20 mouse cellular contexts compared by ENCODE assay signal in genomic region chr6:78065737-78066136, GRCm38 (mm10).
DNase-seq lines count a peak whose midpoint lies in the region; ATAC-seq and TF ChIP-seq lines count a peak whose summit lies in the region.
"Had no signal": no experiment of that assay in that cellular context is flagged by ENCODE, and none has a peak within 500 bp of the region (broad histone marks: within the 10 kb centered on the region; RNA-seq: fewer than 3 reads in every experiment).

No protein-coding gene starts in this region.

- H3K36me3 ChIP-seq in forebrain, embryonic 13.5 days (ENCODE audit: poor library complexity, severe bottlenecking): no peaks in the 10 kb centered on the region
- no peaks in the 10 kb centered on the region for H3K36me3 ChIP-seq in forebrain, postnatal 0 days (ENCODE audit: insufficient read depth)
- no peaks in the 10 kb centered on the region for H3K36me3 ChIP-seq in midbrain, embryonic 11.5 days (ENCODE audit: control insufficient read depth, insufficient read depth, low read length)
- H3K36me3 ChIP-seq in midbrain, embryonic 16.5 days (ENCODE audit: control insufficient read depth, insufficient read depth, low read length): no peaks in the 10 kb centered on the region
- no peaks in the 10 kb centered on the region for H3K36me3 ChIP-seq in forebrain, embryonic 15.5 days
- H3K36me3 ChIP-seq: embryonic facial prominence, embryonic 13.5 days; heart, embryonic 10.5 days; heart, embryonic 15.5 days had no signal

- H3K9me3 ChIP-seq in forebrain, embryonic 13.5 days (replicated peaks): no peaks in the 10 kb centered on the region
- H3K9me3 ChIP-seq in forebrain, postnatal 0 days (ENCODE audit: low read length): no peaks in the 10 kb centered on the region
- H3K9me3 ChIP-seq in midbrain, embryonic 11.5 days (ENCODE audit: control insufficient read depth, low read length): no peaks in the 10 kb centered on the region
- H3K9me3 ChIP-seq in midbrain, embryonic 16.5 days (replicated peaks; ENCODE audit: control insufficient read depth, low read length, poor library complexity, severe bottlenecking): no peaks in the 10 kb centered on the region
- H3K9me3 ChIP-seq in forebrain, embryonic 15.5 days: no peaks in the 10 kb centered on the region
- H3K9me3 ChIP-seq: embryonic facial prominence, embryonic 13.5 days; heart, embryonic 10.5 days; heart, embryonic 15.5 days had no signal

- DNase-seq in forebrain, postnatal 0 days: no peak
- no peak for DNase-seq in midbrain, embryonic 11.5 days (ENCODE audit: low spot score, missing footprints)
- peak; percentile 11 for DNase-seq in brain, embryonic 14.5 days (ENCODE audit: low read depth)
- DNase-seq: adrenal gland, postnatal 14 days; cerebellum, adult 18-20 months; cerebellum, adult 9-11 months; cerebellum, postnatal 36 days; gastrocnemius, postnatal 10 days; heart, adult 18-20 months; heart, postnatal 14 days had no signal

- no peak for TF ChIP-seq POLR2A in brain, embryonic 14.5 days (IDR thresholded peaks at IDR 0.05; ENCODE audit: borderline replicate concordance, extremely low read depth, insufficient read depth, insufficient read length, poor library complexity, severe bottlenecking)

- no peak overlapping the region; the same call in 1 of the 2 replicates for H3K27ac ChIP-seq in forebrain, embryonic 13.5 days
- no peak overlapping the region for H3K27ac ChIP-seq in forebrain, postnatal 0 days (ENCODE audit: low read depth, low read length)
- H3K27ac ChIP-seq in midbrain, embryonic 11.5 days (ENCODE audit: low read depth, low read length): no peak overlapping the region
- H3K27ac ChIP-seq in midbrain, embryonic 16.5 days (ENCODE audit: low read length): no peak overlapping the region
- H3K27ac ChIP-seq in forebrain, embryonic 15.5 days (replicated peaks): no peak overlapping the region
- H3K27ac ChIP-seq: embryonic facial prominence, embryonic 13.5 days; heart, embryonic 10.5 days; heart, embryonic 15.5 days had no signal

- 50% methylated on average over 2 of the region's 2 CpGs for WGBS in forebrain, embryonic 13.5 days
- 36% methylated on average over 2 of the region's 2 CpGs for WGBS in forebrain, postnatal 0 days
- WGBS in midbrain, embryonic 11.5 days: 48% methylated on average over 2 of the region's 2 CpGs
- 39% methylated on average over 2 of the region's 2 CpGs for WGBS in midbrain, embryonic 16.5 days
- WGBS in forebrain, embryonic 15.5 days: 40% methylated on average over 2 of the region's 2 CpGs

- no peaks in the 10 kb centered on the region for H3K27me3 ChIP-seq in forebrain, embryonic 13.5 days
- no peaks in the 10 kb centered on the region for H3K27me3 ChIP-seq in forebrain, postnatal 0 days (ENCODE audit: insufficient read depth, low read length)
- H3K27me3 ChIP-seq in midbrain, embryonic 11.5 days (ENCODE audit: control insufficient read depth, insufficient read depth, low read length): no peaks in the 10 kb centered on the region
- no peaks in the 10 kb centered on the region for H3K27me3 ChIP-seq in midbrain, embryonic 16.5 days (ENCODE audit: control insufficient read depth, insufficient read depth, low read depth, low read length)
- no peaks in the 10 kb centered on the region for H3K27me3 ChIP-seq in forebrain, embryonic 15.5 days
- H3K27me3 ChIP-seq: CH12.LX; embryonic facial prominence, embryonic 13.5 days; heart, embryonic 15.5 days; Patski had no signal

- H3K4me2 ChIP-seq in forebrain, embryonic 13.5 days: no peak overlapping the region
- no peak overlapping the region for H3K4me2 ChIP-seq in forebrain, postnatal 0 days (ENCODE audit: low read depth)
- H3K4me2 ChIP-seq in midbrain, embryonic 11.5 days: no peak overlapping the region
- no peak overlapping the region for H3K4me2 ChIP-seq in midbrain, embryonic 16.5 days (ENCODE audit: low read length)
- no peak overlapping the region for H3K4me2 ChIP-seq in forebrain, embryonic 15.5 days (replicated peaks)
- H3K4me2 ChIP-seq: embryonic facial prominence, embryonic 13.5 days; heart, embryonic 15.5 days had no signal

- H3K4me3 ChIP-seq in forebrain, embryonic 13.5 days: no peak overlapping the region
- no peak overlapping the region for H3K4me3 ChIP-seq in forebrain, postnatal 0 days (ENCODE audit: low read depth, low read length)
- H3K4me3 ChIP-seq in midbrain, embryonic 11.5 days (ENCODE audit: low read depth, low read length): no peak overlapping the region
- no peak overlapping the region for H3K4me3 ChIP-seq in midbrain, embryonic 16.5 days (ENCODE audit: low read depth, low read length)
- H3K4me3 ChIP-seq in forebrain, embryonic 15.5 days: no peak overlapping the region
- H3K4me3 ChIP-seq: embryonic facial prominence, embryonic 13.5 days; heart, embryonic 10.5 days; heart, embryonic 15.5 days had no signal

- TF ChIP-seq CTCF in forebrain, postnatal 0 days (IDR thresholded peaks at IDR 0.05; ENCODE audit: low read depth): no peak
- no peak for TF ChIP-seq CTCF in brain, embryonic 14.5 days (IDR thresholded peaks at IDR 0.05; ENCODE audit: borderline replicate concordance, extremely low read depth, insufficient read depth, insufficient read length)

- H3K9ac ChIP-seq in forebrain, embryonic 13.5 days: no peak overlapping the region
- no peak overlapping the region for H3K9ac ChIP-seq in forebrain, postnatal 0 days
- H3K9ac ChIP-seq in midbrain, embryonic 11.5 days (ENCODE audit: low read length): no peak overlapping the region
- H3K9ac ChIP-seq in midbrain, embryonic 16.5 days (ENCODE audit: low read depth, low read length): no peak overlapping the region
- no peak overlapping the region for H3K9ac ChIP-seq in forebrain, embryonic 15.5 days (replicated peaks)
- H3K9ac ChIP-seq: embryonic facial prominence, embryonic 13.5 days; heart, embryonic 15.5 days had no signal

- ATAC-seq in forebrain, embryonic 13.5 days: 0 out of 2 replicates have a peak, but pooled peaks have one; percentile 33
- ATAC-seq in forebrain, postnatal 0 days: no peak
- peak; percentile 35; the same call in 1 of the 2 replicates for ATAC-seq in midbrain, embryonic 11.5 days (ENCODE audit: low FRiP score)
- ATAC-seq in midbrain, embryonic 16.5 days: no peak
- ATAC-seq in forebrain, embryonic 15.5 days (replicated peaks): 0 out of 2 replicates have a peak, but pooled peaks have one; percentile 46
- ATAC-seq: activated CD4-positive, CD25-positive, alpha-beta regulatory T cell, adult 4 months; intestine, embryonic 16.5 days; Patski had no signal

- peaks cover 11% of the 10 kb centered on the region for H3K4me1 ChIP-seq in forebrain, embryonic 13.5 days
- H3K4me1 ChIP-seq in forebrain, postnatal 0 days (ENCODE audit: insufficient read depth): no peaks in the 10 kb centered on the region
- no peaks in the 10 kb centered on the region for H3K4me1 ChIP-seq in midbrain, embryonic 11.5 days (ENCODE audit: control insufficient read depth, insufficient read depth, low read length)
- no peaks in the 10 kb centered on the region for H3K4me1 ChIP-seq in midbrain, embryonic 16.5 days (ENCODE audit: control insufficient read depth, insufficient read depth, low read length)
- no peaks in the 10 kb centered on the region for H3K4me1 ChIP-seq in forebrain, embryonic 15.5 days
- H3K4me1 ChIP-seq: embryonic facial prominence, embryonic 13.5 days; heart, embryonic 10.5 days; heart, embryonic 15.5 days had no signal

Comparison
In these comparisons a context has a peak if more than half of its experiments do, and no peak if none do; other contexts are left out.
1. ATAC-seq: peak in forebrain, embryonic 13.5 days (single experiment), midbrain, embryonic 11.5 days (single experiment) and forebrain, embryonic 15.5 days (single experiment); none in forebrain, postnatal 0 days (single experiment) and midbrain, embryonic 16.5 days (single experiment).